Mouse (Mus musculus) olfactory bulb, adult 2 months (tissue): ENCODE measurements around the gene Syncrip.

ENCODE experiments used
- CTCF ChIP-seq: fragments of 200-500 bp; IDR thresholded peaks from 2 replicates; pipeline ENCODE4 v1.5.1; 2012; ENCODE audit warnings: low read depth, mild to moderate bottlenecking, low read length, moderate library complexity; ENCODE audit not compliant: insufficient read depth
- POLR2A ChIP-seq: fragments of 200-500 bp; IDR thresholded peaks from 2 replicates; pipeline ENCODE4 v1.6.1; 2012; ENCODE audit warnings: mild to moderate bottlenecking, low read depth, low read length, moderate library complexity; ENCODE audit not compliant: insufficient read depth

- no peak for TF ChIP-seq CTCF
- no peak for TF ChIP-seq POLR2A
These were observed 45.6 kb upstream of the Syncrip start for GRCm38 (mm10) chr9:88527956-88528355.
